Mouse (Mus musculus) embryonic facial prominence, embryonic 14.5 days (tissue): ENCODE results near the gene 4930469K13Rik. TPM values are rescaled to one million over a fixed set of nuclear protein-coding genes. Genes with fewer than 3 reads are reported as not detected.
A peak's percentile ranks its signal among the peaks of the same experiment; 100 is the strongest.

Experiments
- ATAC-seq: fragments of 200-750 bp; cut with Nextera tagmentation; 2 replicates; pipeline ENCODE4 v1.8.0; 2017; ENCODE audit warnings: low read depth, moderate number of reproducible peaks, moderate TSS enrichment
- DNase-seq: peaks from one replicate; pipeline ENCODE4 v3.0.0-alpha.2; 2015; ENCODE audit warnings: low spot score
- H3K27ac ChIP-seq: fragments of 300-500 bp; sonication (generic); replicated peaks from 2 replicates; pipeline ENCODE4 v1.5.1; 2014; ENCODE audit warnings: low read depth, mild to moderate bottlenecking, low read length, moderate library complexity
- H3K27me3 ChIP-seq: fragments of 300-500 bp; sonication (generic); replicated peaks from 2 replicates; pipeline ENCODE4 v1.6.1; 2014; ENCODE audit warnings: low read length; ENCODE audit not compliant: control insufficient read depth, insufficient read depth
- H3K36me3 ChIP-seq: fragments of 300-500 bp; sonication (generic); 2 replicates; pipeline ENCODE4 v1.6.1; 2014; ENCODE audit warnings: low read length, mixed read lengths; ENCODE audit not compliant: control insufficient read depth, insufficient read depth
- H3K4me1 ChIP-seq: fragments of 300-500 bp; sonication (generic); 2 replicates; pipeline ENCODE4 v1.6.1; 2014; ENCODE audit warnings: antibody characterized with exemption, low read length; ENCODE audit not compliant: control insufficient read depth, insufficient read depth
- H3K4me2 ChIP-seq: fragments of 300-500 bp; sonication (generic); 2 replicates; pipeline ENCODE4 v1.6.1; 2014; ENCODE audit warnings: low read depth, mild to moderate bottlenecking, low read length, moderate library complexity, mixed read lengths
- H3K4me3 ChIP-seq: fragments of 300-500 bp; sonication (generic); 2 replicates; pipeline ENCODE4 v1.5.1; 2014; ENCODE audit warnings: low read depth, mild to moderate bottlenecking, low read length
- H3K9ac ChIP-seq: fragments of 300-500 bp; sonication (generic); 2 replicates; pipeline ENCODE4 v1.6.1; 2014; ENCODE audit warnings: low read depth, mild to moderate bottlenecking, low read length, moderate library complexity, mixed read lengths
- H3K9me3 ChIP-seq: fragments of 300-500 bp; sonication (generic); 2 replicates; pipeline ENCODE4 v1.6.1; 2016; ENCODE audit warnings: low read length; ENCODE audit not compliant: control insufficient read depth
- WGBS: fragments of 180-500 bp; shearing (Covaris S2); extraction: QIAGEN DNeasy Blood & Tissue Kit; methylation state at CpG from one replicate; pipeline ENCODE4 v1.1.7; 2014; 5-methylcytosine and 5-hydroxymethylcytosine counted together
- polyA plus RNA-seq: library from polyadenylated mRNA; unstranded; fragments of >200 nt; fragmentation: Nextera tagmentation; extraction: Ambion mirVana; gene quantifications from 2 replicates; pipeline ENCODE4 v1.2.1, GENCODE M21; 2014

Gene 4930469K13Rik
- polyA plus RNA-seq, 1 experiment from 2014 or later = 0.72 TPM

DNA sequence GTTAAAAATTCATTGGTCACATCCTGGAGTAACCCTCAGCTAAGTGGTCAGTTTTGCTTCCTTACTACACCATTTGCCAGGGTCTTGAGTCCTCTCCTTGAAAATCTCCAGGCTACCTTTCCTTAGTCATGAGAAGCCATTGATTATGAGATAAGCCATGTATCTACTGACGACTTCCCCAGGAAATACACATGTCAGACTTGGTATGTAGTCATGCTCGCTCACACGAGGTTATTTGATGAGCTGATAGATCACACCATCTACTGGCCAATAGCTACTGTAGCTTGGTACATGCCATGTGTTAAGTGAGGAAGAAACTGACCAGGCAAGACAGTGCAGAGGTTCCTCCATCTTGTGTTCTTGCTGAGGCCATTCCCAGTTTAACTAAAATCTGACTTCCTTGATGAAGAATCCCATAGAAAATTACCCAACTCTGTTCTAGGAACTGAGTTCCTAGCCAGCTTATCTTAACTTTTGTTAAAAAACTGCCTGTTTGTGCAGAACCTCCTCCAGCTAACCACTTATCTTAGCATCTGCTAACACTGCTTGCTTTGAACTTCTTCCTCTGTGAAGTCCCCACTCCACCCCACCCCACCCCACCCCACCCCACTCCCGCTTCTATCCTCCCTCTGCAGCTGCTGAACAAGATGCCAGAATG is 158.8 kb downstream of the 4930469K13Rik start:
- no peak overlapping the region for H3K4me2 ChIP-seq
- no peaks in the 10 kb centered on the region for H3K36me3 ChIP-seq
- WGBS = 77% methylated on average over 4 of the region's 4 CpGs
- no peak overlapping the region for H3K4me3 ChIP-seq
- no peaks in the 10 kb centered on the region for H3K4me1 ChIP-seq
- H3K27ac ChIP-seq = no peak overlapping the region
- no peak overlapping the region for H3K9ac ChIP-seq
- no peaks in the 10 kb centered on the region for H3K9me3 ChIP-seq
- ATAC-seq (no peak), DNase-seq (no peak)
- no peaks in the 10 kb centered on the region for H3K27me3 ChIP-seq

DNA sequence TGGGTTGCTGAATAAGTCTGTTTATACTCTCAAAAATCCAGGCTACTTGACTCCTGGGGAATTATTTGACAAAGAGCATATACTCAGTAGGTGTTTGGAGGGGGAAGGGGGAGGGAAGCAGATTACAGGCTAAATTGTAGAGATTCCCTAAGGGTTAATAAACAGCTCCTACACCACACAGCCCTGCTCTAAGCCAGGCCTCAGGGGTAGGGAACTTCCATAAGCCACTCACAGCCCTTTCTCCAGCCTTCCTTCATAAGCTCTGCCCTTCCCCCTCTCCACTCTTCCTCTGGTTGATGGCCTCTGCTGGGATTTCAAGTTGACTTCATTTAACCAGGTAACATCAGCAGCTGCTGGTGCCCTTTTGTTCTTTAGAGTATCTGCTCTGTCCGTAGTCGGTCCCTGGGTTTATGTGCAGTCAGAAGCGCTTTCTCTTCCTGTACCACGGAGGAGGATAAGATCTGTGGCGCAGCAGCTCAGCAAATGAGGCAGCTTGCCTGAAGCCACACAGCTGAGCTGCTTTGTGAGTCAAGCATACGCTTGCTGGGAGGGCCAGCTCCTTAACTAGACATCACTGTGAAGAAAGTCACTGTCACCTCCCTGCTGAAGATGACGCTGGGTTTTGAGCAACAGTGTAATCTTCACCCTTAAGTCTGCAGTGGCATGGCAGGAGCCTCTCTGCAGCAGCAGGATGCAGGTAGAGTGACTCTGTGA is 159.6 kb downstream of the 4930469K13Rik start:
- H3K9me3 ChIP-seq = no peaks in the 10 kb centered on the region
- H3K36me3 ChIP-seq = no peaks in the 10 kb centered on the region
- H3K27ac ChIP-seq = no peak overlapping the region
- no peaks in the 10 kb centered on the region for H3K27me3 ChIP-seq
- no peak overlapping the region for H3K4me2 ChIP-seq
- no peaks in the 10 kb centered on the region for H3K4me1 ChIP-seq
- H3K9ac ChIP-seq = no peak overlapping the region
- ATAC-seq (peak; percentile 74; the same call in 1 of the 2 replicates), DNase-seq (no peak)
- WGBS = 44% methylated on average over 7 of the region's 7 CpGs
- H3K4me3 ChIP-seq = no peak overlapping the region

DNA sequence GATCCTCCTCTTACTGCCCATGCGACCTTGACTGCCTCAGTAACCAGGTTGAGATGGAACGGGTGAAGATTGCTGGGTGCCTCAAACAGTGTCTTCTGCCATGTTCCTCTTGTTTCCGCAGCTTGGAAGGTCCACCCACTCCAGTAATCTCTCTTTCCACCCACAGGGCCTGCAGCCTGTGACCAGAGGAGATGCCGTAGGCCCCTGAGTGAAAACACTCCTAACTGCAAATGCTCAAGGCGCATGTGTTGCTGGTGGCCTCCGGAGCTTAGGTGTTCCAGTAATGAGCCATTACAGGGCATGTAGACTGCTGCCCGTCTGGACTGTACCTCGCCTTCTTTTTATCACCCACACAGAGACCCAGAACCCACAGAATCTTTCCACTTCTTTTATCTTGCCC is 160.7 kb downstream of the 4930469K13Rik start:
- DNase-seq (no peak), ATAC-seq (no peak)
- no peak overlapping the region for H3K9ac ChIP-seq
- no peak overlapping the region for H3K27ac ChIP-seq
- 77% methylated on average over 8 of the region's 8 CpGs for WGBS
- no peaks in the 10 kb centered on the region for H3K36me3 ChIP-seq
- no peaks in the 10 kb centered on the region for H3K4me1 ChIP-seq
- no peaks in the 10 kb centered on the region for H3K27me3 ChIP-seq
- H3K4me2 ChIP-seq = no peak overlapping the region
- H3K4me3 ChIP-seq = no peak overlapping the region
- no peaks in the 10 kb centered on the region for H3K9me3 ChIP-seq

DNA sequence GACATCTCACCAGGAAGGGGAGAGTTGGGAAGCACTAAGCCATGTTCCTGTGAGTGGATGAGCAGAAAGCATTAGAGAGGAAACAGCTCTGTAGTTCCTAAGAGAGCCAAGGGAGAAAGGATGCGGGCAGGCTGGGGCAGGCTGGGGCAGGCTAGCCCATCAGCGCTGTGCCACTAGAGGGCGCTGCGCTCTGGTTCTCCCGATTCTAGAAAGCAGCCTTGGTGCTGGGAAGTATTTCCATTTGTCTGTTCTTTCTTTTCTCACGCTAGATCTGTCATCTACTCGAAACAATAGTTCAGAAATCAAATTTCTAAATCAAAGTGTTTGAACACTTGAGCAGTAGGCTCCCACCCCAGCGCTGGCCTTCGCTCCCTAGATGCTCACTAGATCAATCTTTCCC is 164.1 kb downstream of the 4930469K13Rik start:
- WGBS = 64% methylated on average over 9 of the region's 9 CpGs
- H3K4me1 ChIP-seq = no peaks in the 10 kb centered on the region
- H3K4me2 ChIP-seq = no peak overlapping the region
- H3K4me3 ChIP-seq = no peak overlapping the region
- H3K27ac ChIP-seq = no peak overlapping the region
- no peaks in the 10 kb centered on the region for H3K36me3 ChIP-seq
- DNase-seq (no peak), ATAC-seq (no peak)
- H3K9ac ChIP-seq = no peak overlapping the region
- no peaks in the 10 kb centered on the region for H3K9me3 ChIP-seq
- H3K27me3 ChIP-seq = no peaks in the 10 kb centered on the region

DNA sequence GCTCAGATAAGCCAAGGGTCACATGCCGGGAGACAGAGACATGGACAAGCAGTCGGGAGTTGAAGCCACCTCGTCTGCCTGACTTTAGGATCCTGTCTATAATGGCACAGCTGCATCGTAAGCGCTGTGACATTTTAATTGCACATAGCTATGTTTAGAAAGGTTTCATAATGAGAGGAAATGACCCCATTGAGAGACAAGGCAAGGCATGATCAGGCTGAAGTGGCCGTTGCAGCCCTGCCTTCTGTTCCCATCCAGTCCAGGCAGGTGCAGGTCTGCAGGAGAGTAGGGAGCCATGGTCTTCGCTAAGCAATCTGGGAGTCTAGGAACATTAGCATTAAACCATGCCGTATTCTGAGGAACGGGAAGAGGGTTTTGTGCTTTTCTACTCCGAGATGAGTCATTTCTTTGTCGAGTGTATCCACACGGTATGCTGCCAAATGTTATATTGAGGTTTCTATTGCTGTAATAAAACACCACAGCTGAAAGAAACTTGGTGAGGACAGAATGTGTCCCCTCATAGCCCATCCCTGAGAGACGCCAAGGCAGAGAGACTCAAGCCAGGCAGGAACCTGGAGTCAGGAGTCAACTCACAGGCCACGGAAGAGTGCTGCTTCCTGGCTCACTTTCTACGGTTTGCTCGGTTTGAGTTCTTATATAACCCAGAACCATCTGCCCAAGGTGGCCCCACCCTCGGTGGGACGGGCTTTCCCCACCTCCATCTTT is 165.8 kb downstream of the 4930469K13Rik start:
- H3K27ac ChIP-seq = no peak overlapping the region
- H3K27me3 ChIP-seq = no peaks in the 10 kb centered on the region
- 50% methylated on average over 18 of the region's 18 CpGs for WGBS
- DNase-seq = no peak
- H3K9ac ChIP-seq = no peak overlapping the region
- H3K4me2 ChIP-seq = no peak overlapping the region
- H3K36me3 ChIP-seq = no peaks in the 10 kb centered on the region
- H3K9me3 ChIP-seq = no peaks in the 10 kb centered on the region
- H3K4me1 ChIP-seq = no peaks in the 10 kb centered on the region
- H3K4me3 ChIP-seq = no peak overlapping the region
- ATAC-seq = no peak

DNA sequence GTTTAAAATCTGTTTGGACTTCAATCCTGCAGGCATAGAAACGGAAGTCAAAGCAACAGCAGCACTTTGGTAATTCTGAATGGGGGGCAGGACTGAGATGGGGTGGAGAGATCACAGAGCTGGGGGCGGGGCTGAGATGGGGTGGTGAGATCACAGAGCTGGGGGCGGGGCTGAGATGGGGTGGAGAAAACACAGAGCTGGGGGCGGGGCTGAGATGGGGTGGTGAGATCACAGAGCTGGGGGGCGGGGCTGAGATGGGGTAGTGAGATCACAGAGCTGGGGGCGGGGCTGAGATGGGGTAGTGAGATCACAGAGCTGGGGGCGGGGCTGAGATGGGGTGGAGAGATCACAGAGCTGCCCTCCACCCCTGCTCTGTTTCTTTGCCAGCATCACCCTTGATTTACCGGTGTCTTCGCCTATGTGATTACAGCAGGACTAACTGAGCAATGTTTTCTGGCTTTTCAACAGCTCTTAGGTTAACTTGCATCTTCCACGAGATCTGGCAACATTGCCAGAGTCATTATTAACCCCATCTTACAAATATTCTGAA is 166.4 kb downstream of the 4930469K13Rik start:
- no peak for DNase-seq
- Histone ChIP-seq H3K4me3 (no peak overlapping the region), H3K27me3 (no peaks in the 10 kb centered on the region), H3K4me1 (no peaks in the 10 kb centered on the region), H3K4me2 (no peak overlapping the region), H3K36me3 (no peaks in the 10 kb centered on the region), H3K9ac (no peak overlapping the region), H3K27ac (no peak overlapping the region), H3K9me3 (no peaks in the 10 kb centered on the region)
- no peak for ATAC-seq
- 12% methylated on average over 8 of the region's 10 CpGs for WGBS

DNA sequence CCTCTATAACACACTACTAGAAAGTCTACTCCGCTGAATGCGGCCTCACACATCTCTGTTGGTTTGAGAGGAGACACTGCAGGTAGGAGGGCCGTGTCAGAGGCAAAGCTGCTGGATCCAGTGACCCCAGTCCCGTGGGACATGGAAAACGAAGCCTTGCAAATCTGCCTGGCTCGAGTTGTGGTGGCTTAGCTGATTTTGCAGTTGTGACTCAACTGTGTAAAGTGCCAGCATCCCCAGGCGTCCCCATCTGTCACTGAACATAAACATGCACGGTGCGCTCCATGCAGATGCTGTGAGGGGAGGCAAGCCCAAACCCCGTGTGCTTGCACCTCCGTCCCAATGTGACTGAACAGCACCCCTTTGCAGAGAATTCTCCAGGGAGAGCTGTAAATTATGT is 168.9 kb downstream of the 4930469K13Rik start:
- ATAC-seq (no peak), DNase-seq (no peak)
- Histone ChIP-seq H3K9ac (no peak overlapping the region), H3K4me1 (no peaks in the 10 kb centered on the region), H3K27me3 (no peaks in the 10 kb centered on the region), H3K4me3 (no peak overlapping the region), H3K9me3 (no peaks in the 10 kb centered on the region), H3K27ac (no peak overlapping the region), H3K4me2 (no peak overlapping the region), H3K36me3 (no peaks in the 10 kb centered on the region)
- WGBS = 62% methylated on average over 11 of the region's 11 CpGs

DNA sequence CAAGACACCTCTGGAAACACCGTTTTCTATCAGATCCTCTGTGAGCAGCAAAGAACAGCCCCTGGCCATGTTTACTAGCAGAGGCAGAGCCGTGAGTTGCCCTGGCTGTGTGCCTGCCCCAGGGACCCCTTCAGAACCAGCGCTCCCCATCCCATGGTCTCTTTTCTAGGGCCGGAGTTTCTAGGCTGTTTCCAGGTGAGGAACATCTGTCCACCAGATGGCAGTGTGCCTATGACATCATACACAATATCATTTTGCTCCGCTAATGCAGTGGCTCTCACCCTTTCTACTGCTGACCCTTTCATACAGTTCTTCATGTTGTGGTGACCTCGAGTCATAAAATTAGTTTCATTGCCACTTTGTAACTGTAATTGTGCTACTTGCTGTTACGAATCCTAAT is 169.7 kb downstream of the 4930469K13Rik start:
- no peak overlapping the region for H3K27ac ChIP-seq
- no peaks in the 10 kb centered on the region for H3K4me1 ChIP-seq
- no peaks in the 10 kb centered on the region for H3K27me3 ChIP-seq
- H3K36me3 ChIP-seq = no peaks in the 10 kb centered on the region
- peak; percentile 81 for DNase-seq
- no peaks in the 10 kb centered on the region for H3K9me3 ChIP-seq
- H3K4me2 ChIP-seq = no peak overlapping the region
- ATAC-seq = 0 out of 2 replicates have a peak, but pooled peaks have one; percentile 61
- no peak overlapping the region for H3K4me3 ChIP-seq
- H3K9ac ChIP-seq = no peak overlapping the region
- WGBS = 21% methylated on average over 7 of the region's 7 CpGs
